Mouse (Mus musculus) kidney, adult 2 months (tissue): ENCODE measurements around the gene Tgfbrap1. TPM values are rescaled to one million over a fixed set of nuclear protein-coding genes. Genes with fewer than 3 reads are reported as not detected.

ENCODE experiments used
- DNase-seq: peaks from one replicate; pipeline ENCODE4 v3.0.0; 2021
- H3K27ac ChIP-seq: fragments of 200-500 bp; 2 replicates; pipeline ENCODE4 v1.5.1; 2012; ENCODE audit warnings: low read depth, low read length, control low read depth, inconsistent platforms; ENCODE audit not compliant: insufficient read depth
- H3K27me3 ChIP-seq: fragments of 200-500 bp; replicated peaks from 2 replicates; pipeline ENCODE4 v1.6.1; 2012; ENCODE audit warnings: mild to moderate bottlenecking, moderate library complexity, low read length, inconsistent platforms; ENCODE audit not compliant: control insufficient read depth, insufficient read depth
- H3K36me3 ChIP-seq: fragments of 200-500 bp; 2 replicates; pipeline ENCODE4 v1.6.1; 2012; ENCODE audit warnings: mild to moderate bottlenecking, moderate library complexity, low read length, inconsistent platforms; ENCODE audit not compliant: control insufficient read depth, insufficient read depth
- H3K4me1 ChIP-seq: fragments of 200-500 bp; 2 replicates; pipeline ENCODE4 v1.6.1; 2011; ENCODE audit warnings: low read length; ENCODE audit not compliant: control insufficient read depth, insufficient read depth
- H3K4me3 ChIP-seq: fragments of 200-500 bp; 2 replicates; pipeline ENCODE4 v1.5.1; 2011; ENCODE audit warnings: mild to moderate bottlenecking, low read depth, low read length, control low read depth; ENCODE audit not compliant: insufficient read depth
- CTCF ChIP-seq: fragments of 200-500 bp; conservative IDR thresholded peaks from 2 replicates; pipeline ENCODE4 v1.5.1; 2011; ENCODE audit warnings: low read depth, mild to moderate bottlenecking, control low read depth, low read length, moderate library complexity, mixed read lengths; ENCODE audit not compliant: insufficient read depth, insufficient read length
- POLR2A ChIP-seq: fragments of 200-500 bp; IDR thresholded peaks from one replicate; pipeline ENCODE4 v1.6.1; 2011; ENCODE audit warnings: low read depth, low read length, control low read depth
- WGBS: fragments of 180-500 bp; shearing (Covaris S2); methylation state at CpG from one replicate; pipeline ENCODE4 v1.1.7; 2018; 5-methylcytosine and 5-hydroxymethylcytosine counted together
- polyA plus RNA-seq: library from polyadenylated mRNA; depleted of rRNA; stranded (reverse); fragments of >200 nt; gene quantifications from 2 replicates; pipeline ENCODE4 v1.2.3, GENCODE M21; 2012

The Tgfbrap1 gene
- polyA plus RNA-seq, 1 experiment, result 33.4 TPM

- TF ChIP-seq CTCF (peak; percentile 70), POLR2A (no peak)
- peak; percentile 80 for DNase-seq
- Histone ChIP-seq H3K36me3 (peaks cover 1% of the 10 kb centered on the region; the same call in 1 of the 2 replicates), H3K4me1 (peaks cover 5% of the 10 kb centered on the region; the same call in 1 of the 2 replicates), H3K4me3 (no peak overlapping the region), H3K27ac (no peak overlapping the region), H3K27me3 (no peaks in the 10 kb centered on the region)
- WGBS, result 91% methylated on average over 2 of the region's 2 CpGs
Observed at GRCm38 (mm10) chr1:43112882-43113281, 14.4 kb upstream of the Tgfbrap1 start.

- DNase-seq, result peak; percentile 54
- Histone ChIP-seq H3K4me3 (no peak overlapping the region), H3K4me1 (no peaks in the 10 kb centered on the region; the same call in 1 of the 2 replicates), H3K27ac (no peak overlapping the region), H3K36me3 (peaks cover 1% of the 10 kb centered on the region; the same call in 1 of the 2 replicates), H3K27me3 (no peaks in the 10 kb centered on the region)
- WGBS, result 49% methylated on average over 4 of the region's 4 CpGs
- peak; percentile 87 for TF ChIP-seq CTCF
- no peak for TF ChIP-seq POLR2A
Observed at GRCm38 (mm10) chr1:43110556-43110955, 12.1 kb upstream of the Tgfbrap1 start.

- WGBS, result 78% methylated on average over 2 of the region's 2 CpGs
- no peaks in the 10 kb centered on the region; the same call in 1 of the 2 replicates for H3K4me1 ChIP-seq
- H3K27ac ChIP-seq, result no peak overlapping the region
- H3K27me3 ChIP-seq, result no peaks in the 10 kb centered on the region
- no peak for DNase-seq
- 0 out of 2 replicates have a peak, but pooled peaks cover 1% of the 10 kb centered on the region for H3K36me3 ChIP-seq
- TF ChIP-seq POLR2A (no peak), CTCF (no peak)
- H3K4me3 ChIP-seq, result no peak overlapping the region
Observed at GRCm38 (mm10) chr1:43108729-43109128, 10.3 kb upstream of the Tgfbrap1 start.

GRCm38 (mm10) chr1:43094206-43094605, 4.2 kb downstream of the Tgfbrap1 start:
- Histone ChIP-seq H3K4me1 (peaks cover 10% of the 10 kb centered on the region; the same call in 1 of the 2 replicates), H3K4me3 (no peak overlapping the region), H3K27me3 (no peaks in the 10 kb centered on the region), H3K27ac (no peak overlapping the region), H3K36me3 (no peaks in the 10 kb centered on the region)
- TF ChIP-seq POLR2A (no peak), CTCF (no peak)
- no peak for DNase-seq
- 96% methylated on average over 2 of the region's 2 CpGs for WGBS

- DNase-seq, result peak; percentile 82
- H3K27me3 ChIP-seq, result no peaks in the 10 kb centered on the region
- peaks cover 14% of the 10 kb centered on the region; the same call in 1 of the 2 replicates for H3K4me1 ChIP-seq
- no peaks in the 10 kb centered on the region for H3K36me3 ChIP-seq
- TF ChIP-seq POLR2A (no peak), CTCF (no peak)
- peak overlapping the region; percentile 71 for H3K4me3 ChIP-seq
- WGBS, result 7% methylated on average over 102 of the region's 102 CpGs
- peak overlapping the region; percentile 49 for H3K27ac ChIP-seq
Observed at GRCm38 (mm10) chr1:43092056-43093015, 6.1 kb downstream of the Tgfbrap1 start.

GRCm38 (mm10) chr1:43091306-43092055, 7.0 kb downstream of the Tgfbrap1 start:
- DNase-seq, result peak; percentile 8
- H3K27me3 ChIP-seq, result no peaks in the 10 kb centered on the region
- H3K4me1 ChIP-seq, result peaks cover 15% of the 10 kb centered on the region; the same call in 1 of the 2 replicates
- TF ChIP-seq CTCF (no peak), POLR2A (no peak)
- peak overlapping the region; percentile 49 for H3K27ac ChIP-seq
- no peaks in the 10 kb centered on the region for H3K36me3 ChIP-seq
- WGBS, result 25% methylated on average over 13 of the region's 13 CpGs
- peak overlapping the region; percentile 71 for H3K4me3 ChIP-seq
